Mouse (Mus musculus) cerebellum, adult 2 months (tissue): ENCODE data around the gene Btla. TPM values are rescaled to one million over a fixed set of nuclear protein-coding genes. Genes with fewer than 3 reads are reported as not detected.

Experiments
- DNase-seq, 2 experiments: peaks; one replicate each; pipeline ENCODE4 v3.0.0; 2021
- H3K27ac ChIP-seq: fragments of 200-500 bp; 2 replicates; pipeline ENCODE4 v1.5.1; 2012; ENCODE audit warnings: low read length, control low read depth, inconsistent platforms; ENCODE audit not compliant: insufficient read depth
- H3K27me3 ChIP-seq: fragments of 200-500 bp; 2 replicates; pipeline ENCODE4 v1.6.1; 2012; ENCODE audit warnings: inconsistent platforms, mild to moderate bottlenecking, low read length, moderate library complexity; ENCODE audit not compliant: control insufficient read depth, insufficient read depth
- H3K4me1 ChIP-seq: fragments of 200-500 bp; 2 replicates; pipeline ENCODE4 v1.6.1; 2011; ENCODE audit warnings: low read length; ENCODE audit not compliant: control insufficient read depth, insufficient read depth
- H3K4me3 ChIP-seq: fragments of 200-500 bp; replicated peaks from 2 replicates; pipeline ENCODE3; 2011; ENCODE audit warnings: mild to moderate bottlenecking, low read depth, low read length, control low read depth; ENCODE audit not compliant: insufficient read depth
- CTCF ChIP-seq: fragments of 200-500 bp; IDR thresholded peaks from 2 replicates; pipeline ENCODE4 v1.5.1; 2011; ENCODE audit warnings: low read depth, mild to moderate bottlenecking, control low read depth, low read length, moderate library complexity, borderline replicate concordance; ENCODE audit not compliant: insufficient read depth
- POLR2A ChIP-seq: fragments of 200-500 bp; IDR thresholded peaks from 2 replicates; pipeline ENCODE4 v1.6.1; 2011; ENCODE audit warnings: low read length, control low read depth, borderline replicate concordance; ENCODE audit not compliant: insufficient read depth
- WGBS: fragments of 180-500 bp; shearing (Covaris S2); methylation state at CpG from one replicate; pipeline ENCODE4 v1.1.7; 2018; 5-methylcytosine and 5-hydroxymethylcytosine counted together
- polyA plus RNA-seq: library from polyadenylated mRNA; depleted of rRNA; stranded (reverse); fragments of >200 nt; gene quantifications from 2 replicates; pipeline ENCODE4 v1.2.3, GENCODE M21; 2012; rRNA removed

Btla gene
- polyA plus RNA-seq: 0.47 and 0.62 TPM in 2 replicates

DNA sequence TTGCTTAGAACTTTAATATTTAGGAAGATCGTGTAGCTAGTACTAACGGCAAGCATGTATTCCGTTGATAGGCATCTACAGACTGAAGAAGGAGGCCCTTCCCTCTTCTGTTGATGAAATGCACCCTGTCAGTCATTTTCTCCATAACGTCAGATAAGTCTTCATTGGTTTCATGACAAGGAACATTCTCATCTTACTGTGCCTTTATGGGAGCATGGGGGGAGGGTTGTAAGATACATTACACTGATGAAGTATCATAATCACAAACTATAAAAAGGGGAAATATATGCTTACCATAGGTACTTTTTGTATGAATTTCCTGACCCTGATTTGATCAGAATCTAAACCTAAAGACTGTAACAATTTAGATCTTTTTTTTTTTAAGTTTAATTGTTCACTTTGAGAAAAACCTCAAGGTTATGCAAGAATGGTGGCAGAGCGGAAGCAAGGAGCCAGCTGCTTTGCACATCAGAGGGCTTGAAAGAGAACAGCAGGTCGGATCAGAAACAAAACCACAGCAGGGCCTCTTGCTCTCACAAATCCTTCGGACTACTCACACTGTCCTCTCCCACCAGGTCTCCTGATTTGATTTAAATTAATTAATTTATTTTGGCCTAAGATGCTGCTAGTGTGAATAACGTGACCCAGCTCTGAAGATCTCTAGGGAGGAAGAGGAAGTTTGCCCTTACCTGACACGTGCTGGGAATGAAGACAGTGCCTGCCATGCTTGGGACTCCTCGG, at the start of gene Btla:
TSS of gene Btla (plus strand) at position 668 of the 741 bp plus-strand sequence.
- Histone ChIP-seq H3K4me1 (no peaks in the 10 kb centered on the region), H3K27ac (no peak within 1 kb of the TSS), H3K4me3 (no peak within 1 kb of the TSS), H3K27me3 (no peaks in the 10 kb centered on the region)
- WGBS: 40% methylated on average over 10 of the region's 10 CpGs
- DNase-seq: no peak
- no peak for TF ChIP-seq POLR2A
- TF ChIP-seq CTCF: no peak

DNA sequence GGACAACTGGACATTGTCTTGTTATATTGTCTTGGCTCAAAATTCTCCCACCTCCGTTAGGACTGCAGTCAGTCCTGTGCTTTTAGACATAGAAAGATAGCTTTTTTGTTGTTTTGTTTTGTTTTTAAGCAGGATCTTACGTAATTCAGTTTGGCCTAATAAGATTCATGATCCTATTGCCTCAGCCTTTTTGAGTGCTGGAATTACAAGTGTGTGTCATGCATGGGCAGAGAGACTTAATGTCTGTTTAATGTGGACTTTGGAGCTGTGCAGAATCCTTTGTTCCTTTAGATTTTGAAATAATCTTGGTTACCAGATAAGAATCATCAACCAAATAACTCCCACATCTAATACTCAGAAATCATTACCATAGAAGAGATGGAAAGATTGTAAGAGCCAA, 45.6 kb upstream of the Btla start:
- WGBS: 93% methylated on average over 2 of the region's 2 CpGs
- no peak for TF ChIP-seq POLR2A
- no peak for TF ChIP-seq CTCF

DNA sequence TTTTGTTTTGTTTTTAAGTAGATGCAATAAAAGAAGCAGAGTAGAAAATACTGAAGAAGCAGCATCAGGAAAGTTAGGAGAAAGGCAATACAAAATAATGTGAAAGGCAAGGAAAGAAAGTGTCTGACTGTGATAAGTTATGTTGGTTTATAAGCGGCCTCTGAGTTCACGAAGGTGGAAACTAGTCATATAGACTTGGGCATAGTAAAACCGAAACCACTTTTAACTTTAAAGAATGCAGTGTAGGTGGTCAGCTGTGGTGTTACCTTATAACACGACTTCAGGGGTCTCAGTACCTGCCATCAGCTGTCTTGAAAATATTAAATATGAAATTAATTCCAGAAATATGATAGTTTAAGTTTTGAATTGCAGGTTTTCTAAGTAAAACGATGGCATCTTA, 42.3 kb upstream of the Btla start:
- no peak overlapping the region for H3K4me3 ChIP-seq

More for the DNA sequence above, 45.6 kb upstream of the Btla start:
- no peaks in the 10 kb centered on the region for H3K4me1 ChIP-seq
- DNase-seq: no peak
- no peak overlapping the region for H3K4me3 ChIP-seq
- H3K27ac ChIP-seq: no peak overlapping the region
- H3K27me3 ChIP-seq: no peaks in the 10 kb centered on the region

DNA sequence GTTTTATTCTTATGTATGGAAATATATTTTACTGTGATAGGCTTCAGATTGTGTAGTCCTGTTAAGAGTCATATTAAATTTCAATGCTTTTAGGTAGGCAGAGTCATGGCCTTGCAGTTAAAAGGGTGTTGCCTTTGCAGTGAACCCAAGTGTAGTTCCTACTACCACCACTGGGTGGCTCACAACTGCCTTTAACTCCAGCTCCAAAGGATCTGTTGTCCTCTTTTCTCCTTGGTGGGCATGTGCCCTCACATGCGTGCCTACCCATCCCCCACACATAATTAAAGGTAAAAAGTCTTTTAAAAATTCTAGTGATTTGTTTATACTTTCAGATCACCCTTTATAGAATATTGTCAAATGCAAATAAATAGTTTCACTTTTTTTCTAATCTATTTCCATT, 31.5 kb upstream of the Btla start:
- TF ChIP-seq POLR2A: no peak
- TF ChIP-seq CTCF: peak; percentile 80; the same call in 1 of the 2 replicates
- Histone ChIP-seq H3K4me1 (no peaks in the 10 kb centered on the region), H3K4me3 (no peak overlapping the region), H3K27ac (no peak overlapping the region), H3K27me3 (no peaks in the 10 kb centered on the region)
- peak; percentile 70 to 74 for DNase-seq
- WGBS: 0% methylated on average over 1 of the region's 1 CpGs

More for the DNA sequence above, 42.3 kb upstream of the Btla start:
- TF ChIP-seq CTCF (no peak), POLR2A (no peak)
- WGBS: 93% methylated on average over 5 of the region's 5 CpGs
- H3K27me3 ChIP-seq: no peaks in the 10 kb centered on the region
- no peaks in the 10 kb centered on the region for H3K4me1 ChIP-seq
- no peak overlapping the region for H3K27ac ChIP-seq
- DNase-seq: no peak

DNA sequence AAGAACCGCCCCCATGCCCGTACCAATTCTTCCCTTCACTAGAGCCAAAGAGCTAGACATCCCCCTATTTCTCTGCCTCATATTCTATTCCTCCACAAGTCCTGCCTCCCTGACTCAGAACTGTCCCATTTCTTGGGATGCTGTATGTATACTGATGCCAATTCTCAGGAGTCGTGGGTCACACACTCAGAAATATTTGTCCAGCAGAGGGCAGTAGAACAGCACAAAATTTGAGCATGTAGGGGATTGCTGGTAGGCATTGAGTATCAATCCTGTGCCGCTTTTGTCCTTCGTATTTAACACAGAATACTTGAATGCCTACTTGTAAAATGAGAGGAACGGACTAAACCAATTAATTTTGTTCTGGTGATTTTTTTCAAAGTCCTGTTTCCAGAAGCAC, 27.3 kb upstream of the Btla start:
- no peak for TF ChIP-seq POLR2A
- TF ChIP-seq CTCF: peak; percentile 70
- DNase-seq: peak; percentile 48 to 70
- 33% methylated on average over 6 of the region's 6 CpGs for WGBS
- H3K27me3 ChIP-seq: no peaks in the 10 kb centered on the region
- H3K4me3 ChIP-seq: no peak overlapping the region
- H3K4me1 ChIP-seq: peaks cover 2% of the 10 kb centered on the region; the same call in 1 of the 2 replicates
- no peak overlapping the region for H3K27ac ChIP-seq

DNA sequence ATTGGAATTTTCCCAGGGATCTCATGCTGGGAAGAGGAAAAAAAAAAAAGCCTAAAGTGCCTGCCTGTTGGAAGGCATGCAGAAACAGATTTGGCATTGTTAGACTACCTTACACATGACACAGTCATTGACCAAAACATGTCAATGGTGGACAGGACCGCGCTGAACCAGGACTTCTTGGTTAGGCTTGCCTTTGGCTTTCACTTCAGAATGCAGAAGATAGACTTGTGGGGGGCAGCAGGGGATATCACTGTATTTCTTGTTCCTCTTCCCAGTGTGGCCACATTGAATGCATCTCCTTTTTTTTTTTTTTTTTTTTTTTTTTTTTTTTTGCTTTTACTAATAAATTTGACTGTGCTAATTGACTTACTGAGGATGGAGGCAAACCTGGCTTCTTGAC, 22.7 kb upstream of the Btla start:
- TF ChIP-seq POLR2A: no peak
- no peak for TF ChIP-seq CTCF
- DNase-seq: peak in 1 of 2 experiments; percentile 55
- Histone ChIP-seq H3K27me3 (no peaks in the 10 kb centered on the region), H3K4me3 (no peak overlapping the region), H3K27ac (no peak overlapping the region), H3K4me1 (peaks cover 2% of the 10 kb centered on the region; the same call in 1 of the 2 replicates)
- 7% methylated on average over 2 of the region's 2 CpGs for WGBS

DNA sequence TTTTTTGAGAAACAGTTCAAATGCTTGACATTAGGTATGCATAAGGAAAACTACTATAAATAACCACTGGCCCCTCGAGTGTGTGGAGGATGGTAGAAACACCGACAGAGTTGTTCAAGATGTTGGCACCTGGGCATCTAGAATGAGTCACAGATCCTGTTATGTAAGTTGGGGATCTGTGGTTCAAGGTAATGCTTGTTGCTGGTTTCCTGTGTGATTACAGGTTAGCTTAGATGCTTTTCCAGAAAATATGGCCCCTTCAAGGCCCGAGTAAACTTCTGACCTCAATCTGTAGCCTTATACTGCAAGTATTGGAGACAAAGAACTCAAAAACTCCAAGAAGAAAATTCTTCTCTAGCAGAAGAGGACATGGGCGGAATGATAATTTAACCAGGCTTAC, 19.7 kb upstream of the Btla start:
- WGBS: 64% methylated on average over 4 of the region's 4 CpGs
- no peak overlapping the region for H3K4me3 ChIP-seq
- no peak for TF ChIP-seq POLR2A
- no peak for TF ChIP-seq CTCF
- peaks cover 2% of the 10 kb centered on the region; the same call in 1 of the 2 replicates for H3K4me1 ChIP-seq
- peak in 1 of 2 experiments; percentile 12 for DNase-seq
- no peaks in the 10 kb centered on the region for H3K27me3 ChIP-seq
- no peak overlapping the region for H3K27ac ChIP-seq
